Mouse (Mus musculus): ENCODE measurements around the gene Borcs6.

Borcs6 gene

DNA sequence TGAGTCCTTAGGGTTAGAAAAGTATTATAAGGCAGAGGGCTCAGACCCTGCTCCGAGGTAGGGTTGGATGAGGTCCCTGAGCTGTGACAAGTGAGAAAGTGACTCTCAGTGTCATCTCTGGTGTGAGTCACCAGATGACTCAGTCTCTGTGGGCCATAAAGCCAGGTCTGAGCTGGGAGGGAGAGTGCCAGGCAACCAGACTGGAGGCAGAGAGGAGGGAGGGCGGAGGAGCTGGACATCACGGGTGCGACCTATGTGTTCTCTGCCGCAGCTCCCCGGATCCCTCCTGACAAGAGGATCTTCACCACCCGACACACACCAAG lies 42.8 kb downstream of the Borcs6 start:
- no peak for DNase-seq (ENCODE audit: low spot score)

DNA sequence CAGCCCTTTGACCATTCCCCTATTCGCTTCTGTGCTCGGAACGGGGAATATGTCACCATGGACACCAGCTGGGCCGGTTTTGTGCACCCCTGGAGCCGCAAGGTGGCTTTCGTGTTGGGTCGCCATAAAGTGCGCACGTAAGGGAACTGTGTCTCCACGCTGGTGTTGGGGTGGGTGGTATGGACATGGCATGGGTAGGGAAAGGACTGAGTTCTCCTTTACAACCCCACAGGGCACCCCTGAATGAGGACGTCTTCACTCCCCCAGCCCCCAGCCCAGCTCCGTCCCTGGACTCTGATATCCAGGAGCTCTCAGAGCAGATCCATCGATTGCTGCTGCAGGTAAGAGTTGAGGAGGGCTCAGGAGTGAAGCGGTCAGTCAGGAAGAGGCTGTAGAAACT lies 43.6 kb downstream of the Borcs6 start:
- no peak for DNase-seq (ENCODE audit: low spot score)

- DNase-seq (ENCODE audit: low spot score), result no peak
These were observed 44.3 kb downstream of the Borcs6 start for GRCm38 (mm10) chr11:69103531-69104435.

GRCm38 (mm10) chr11:69104487-69104886 lies 45.0 kb downstream of the Borcs6 start:
- DNase-seq (ENCODE audit: low spot score), result no peak

DNA sequence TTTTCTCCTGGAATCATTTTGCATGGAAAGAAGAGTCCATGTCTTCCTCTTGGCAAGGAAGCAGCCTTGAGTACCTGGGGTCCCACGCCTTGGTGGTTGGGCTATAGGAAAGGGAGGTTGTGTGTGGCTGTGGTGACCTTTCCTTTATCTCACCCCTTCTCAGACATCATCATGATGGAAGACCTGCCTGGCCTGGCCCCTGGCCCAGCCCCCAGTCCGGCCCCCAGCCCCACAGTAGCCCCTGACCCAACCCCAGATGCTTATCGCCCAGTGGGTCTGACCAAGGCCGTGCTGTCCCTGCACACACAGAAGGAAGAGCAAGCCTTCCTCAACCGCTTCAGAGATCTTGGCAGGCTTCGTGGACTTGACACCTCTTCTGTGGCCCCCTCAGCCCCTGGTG lies 45.7 kb downstream of the Borcs6 start:
- no peak for DNase-seq (ENCODE audit: low spot score)

DNA sequence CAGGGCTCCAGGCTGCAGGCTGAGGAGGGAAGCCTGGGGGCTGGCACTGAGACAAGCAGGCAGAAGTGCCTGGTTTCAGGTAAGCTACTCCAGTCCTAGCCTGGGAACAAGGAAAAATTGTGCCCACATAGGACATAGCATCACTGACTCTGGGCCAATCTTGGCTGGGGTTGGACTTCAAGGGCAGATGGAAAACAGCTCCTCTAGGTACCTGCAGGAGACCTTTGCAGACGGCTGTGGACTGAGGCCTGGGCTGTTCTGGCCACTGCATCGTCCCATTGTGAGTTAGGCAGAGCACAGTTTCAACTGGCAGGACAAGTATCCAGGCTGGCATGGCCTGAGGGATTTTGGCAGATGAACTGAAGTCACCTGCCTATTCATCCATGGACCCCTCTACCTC lies 46.3 kb downstream of the Borcs6 start:
- no peak for DNase-seq (ENCODE audit: low spot score)

- DNase-seq (ENCODE audit: low spot score), result no peak
These were observed 46.8 kb downstream of the Borcs6 start for GRCm38 (mm10) chr11:69106299-69106698.

DNA sequence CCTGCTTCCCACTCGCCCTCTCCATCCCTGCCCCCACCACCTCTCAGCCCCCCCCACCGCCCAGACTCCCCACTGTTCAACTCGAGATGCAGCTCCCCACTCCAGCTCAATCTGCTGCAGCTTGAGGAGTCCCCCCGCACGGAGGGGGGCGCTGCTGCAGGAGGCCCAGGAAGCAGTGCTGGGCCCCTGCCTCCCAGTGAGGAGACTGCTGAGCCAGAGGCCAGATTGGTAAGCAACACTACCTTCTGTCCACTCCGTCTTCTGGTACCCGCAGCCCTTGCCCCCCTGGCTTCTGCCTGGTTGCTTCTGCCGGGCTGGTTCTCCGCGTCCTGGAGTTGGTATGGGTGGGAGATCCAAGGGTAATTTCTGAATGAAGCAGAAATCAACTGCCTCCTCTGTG lies 47.3 kb downstream of the Borcs6 start:
- no peak for DNase-seq (ENCODE audit: low spot score)

DNA sequence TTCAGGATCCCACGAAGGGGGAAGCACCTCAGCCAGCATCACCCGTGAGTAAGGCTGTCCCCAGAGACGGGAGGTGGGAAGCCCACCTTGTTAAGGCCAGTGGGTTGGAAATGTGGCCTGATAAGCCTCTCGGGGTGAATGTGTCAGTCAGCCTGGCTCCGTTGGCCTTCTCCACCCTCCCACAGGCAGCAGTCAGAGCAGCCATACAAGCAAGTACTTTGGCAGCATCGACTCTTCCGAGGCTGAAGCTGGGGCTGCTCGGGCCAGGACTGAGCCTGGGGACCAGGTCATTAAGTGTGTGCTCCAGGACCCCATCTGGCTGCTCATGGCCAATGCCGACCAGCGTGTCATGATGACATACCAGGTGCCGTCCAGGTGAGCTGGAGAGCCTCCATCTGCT lies 48.2 kb downstream of the Borcs6 start:
- DNase-seq (ENCODE audit: low spot score), result no peak

DNA sequence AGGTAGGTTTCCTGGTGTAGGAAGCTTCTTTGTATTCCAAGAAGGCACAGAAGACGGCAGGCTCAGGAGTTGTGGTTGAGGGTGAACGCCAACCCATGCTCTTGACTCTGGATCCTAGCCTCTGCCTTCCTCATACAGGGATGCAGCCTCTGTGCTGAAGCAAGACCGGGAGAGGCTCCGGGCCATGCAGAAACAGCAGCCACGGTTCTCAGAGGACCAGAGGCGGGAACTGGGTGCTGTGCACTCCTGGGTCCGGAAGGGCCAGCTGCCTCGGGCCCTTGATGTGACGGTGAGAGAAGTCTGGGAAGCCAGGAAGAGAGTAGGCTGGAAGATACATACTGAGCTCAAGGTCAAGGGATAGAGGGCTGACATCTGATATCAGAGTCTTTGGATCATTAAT lies 48.7 kb downstream of the Borcs6 start:
- no peak for DNase-seq (ENCODE audit: low spot score)

GRCm38 (mm10) chr11:69109032-69109900 lies 49.7 kb downstream of the Borcs6 start:
- DNase-seq (ENCODE audit: low spot score), result no peak

- peak; percentile 99 for DNase-seq (ENCODE audit: low spot score)
These were observed 51.0 kb downstream of the Borcs6 start for GRCm38 (mm10) chr11:69110319-69111046.
